In genomic region chr3:122676851-122677250, GRCm38 (mm10) we compare ENCODE assay signal across 29 mouse cellular contexts. TPM values are rescaled to one million over a fixed set of nuclear protein-coding genes. Genes with fewer than 3 reads are reported as not detected.
DNase-seq lines count a peak whose midpoint lies in the region; ATAC-seq and TF ChIP-seq lines count a peak whose summit lies in the region.
"Had no signal": no experiment of that assay in that cellular context is flagged by ENCODE, and none has a peak within 500 bp of the region (broad histone marks: within the 10 kb centered on the region; RNA-seq: fewer than 3 reads in every experiment).

No protein-coding gene starts in this region.

- TF ChIP-seq CTCF in lung, embryonic 14.5 days (IDR thresholded peaks at IDR 0.05; ENCODE audit: low read depth), result no peak

- WGBS in lung, embryonic 14.5 days, result 31% methylated on average over 4 of the region's 4 CpGs
- WGBS in lung, embryonic 16.5 days, result 37% methylated on average over 4 of the region's 4 CpGs
- WGBS in heart, embryonic 12.5 days, result 64% methylated on average over 4 of the region's 4 CpGs

- peak; percentile 57 for ATAC-seq in lung, embryonic 14.5 days (ENCODE audit: insufficient read depth)
- ATAC-seq in lung, embryonic 16.5 days (ENCODE audit: low read depth), result peak; percentile 67
- no peak for ATAC-seq in heart, embryonic 12.5 days (ENCODE audit: insufficient number of reproducible peaks, low FRiP score)
- ATAC-seq: activated CD4-positive, CD25-positive, alpha-beta regulatory T cell, adult 4 months; CD4-positive, CD25-positive, alpha-beta regulatory T cell, adult 4 months; forebrain, embryonic 14.5 days; Patski had no signal

- peak overlapping the region; percentile 42 for H3K27ac ChIP-seq in lung, embryonic 14.5 days (ENCODE audit: low read depth)
- peak overlapping the region; percentile 4; the same call in 1 of the 2 replicates for H3K27ac ChIP-seq in lung, embryonic 16.5 days (ENCODE audit: low read length)
- no peak overlapping the region for H3K27ac ChIP-seq in heart, embryonic 12.5 days (ENCODE audit: poor library complexity, severe bottlenecking)
- H3K27ac ChIP-seq: embryonic facial prominence, embryonic 13.5 days; embryonic facial prominence, embryonic 15.5 days; forebrain, embryonic 10.5 days; forebrain, embryonic 12.5 days had no signal

- no peaks in the 10 kb centered on the region for H3K4me1 ChIP-seq in lung, embryonic 14.5 days (ENCODE audit: insufficient read depth)
- peaks cover 2% of the 10 kb centered on the region; the same call in 1 of the 2 replicates for H3K4me1 ChIP-seq in lung, embryonic 16.5 days (replicated peaks; ENCODE audit: control insufficient read depth, insufficient read depth, low read length)
- H3K4me1 ChIP-seq in heart, embryonic 12.5 days (replicated peaks), result no peaks in the 10 kb centered on the region
- H3K4me1 ChIP-seq: embryonic facial prominence, embryonic 13.5 days; embryonic facial prominence, embryonic 15.5 days; forebrain, embryonic 10.5 days; forebrain, embryonic 12.5 days had no signal

- peaks cover 11% of the 10 kb centered on the region; the same call in 1 of the 2 replicates for H3K9me3 ChIP-seq in lung, embryonic 14.5 days (ENCODE audit: low read depth, low read length)
- peaks cover 5% of the 10 kb centered on the region; the same call in 1 of the 2 replicates for H3K9me3 ChIP-seq in lung, embryonic 16.5 days (ENCODE audit: control insufficient read depth, low read length)
- H3K9me3 ChIP-seq in heart, embryonic 12.5 days (replicated peaks), result peaks cover 4% of the 10 kb centered on the region
- H3K9me3 ChIP-seq: embryonic facial prominence, embryonic 13.5 days; forebrain, embryonic 12.5 days; G1E had no signal

- no peaks in the 10 kb centered on the region for H3K36me3 ChIP-seq in lung, embryonic 14.5 days (ENCODE audit: insufficient read depth)
- H3K36me3 ChIP-seq in lung, embryonic 16.5 days (ENCODE audit: control insufficient read depth, insufficient read depth, low read length), result no peaks in the 10 kb centered on the region
- H3K36me3 ChIP-seq in heart, embryonic 12.5 days, result no peaks in the 10 kb centered on the region
- H3K36me3 ChIP-seq: embryonic facial prominence, embryonic 13.5 days; embryonic facial prominence, embryonic 15.5 days; forebrain, embryonic 10.5 days; forebrain, embryonic 12.5 days; G1E had no signal

- H3K4me2 ChIP-seq in lung, embryonic 14.5 days, result no peak overlapping the region
- H3K4me2 ChIP-seq in lung, embryonic 16.5 days (ENCODE audit: low read depth, low read length), result no peak overlapping the region
- no peak overlapping the region for H3K4me2 ChIP-seq in heart, embryonic 12.5 days
- H3K4me2 ChIP-seq: embryonic facial prominence, embryonic 13.5 days; embryonic facial prominence, embryonic 15.5 days; forebrain, embryonic 12.5 days had no signal

- H3K4me3 ChIP-seq in lung, embryonic 14.5 days (ENCODE audit: low read depth, low read length), result no peak overlapping the region
- H3K4me3 ChIP-seq in lung, embryonic 16.5 days (ENCODE audit: low read length), result no peak overlapping the region
- H3K4me3 ChIP-seq in heart, embryonic 12.5 days, result no peak overlapping the region
- H3K4me3 ChIP-seq: embryonic facial prominence, embryonic 13.5 days; embryonic facial prominence, embryonic 15.5 days; erythroblast, embryonic 14.5 days; forebrain, embryonic 10.5 days; forebrain, embryonic 12.5 days had no signal

- peak; percentile 74 for DNase-seq in lung, embryonic 14.5 days
- DNase-seq in lung, postnatal 14 days, result no peak
- DNase-seq in lung, postnatal 4 days, result no peak
- peak; percentile 27 for DNase-seq in lung, postnatal 10 days
- no peak for DNase-seq in lung, adult 18-20 months
- DNase-seq: adrenal gland, adult 8-10 months; adrenal gland, postnatal 14 days; adrenal gland, postnatal 36 days; B cell, adult 2 months; cerebellum, adult 11 months; cerebellum, adult 18-20 months; cerebellum, adult 8-10 months; cerebellum, adult 9-11 months; cerebellum, postnatal 14 days; cerebellum, postnatal 36 days; embryo, embryonic 11 days had no signal

- no peak overlapping the region for H3K9ac ChIP-seq in lung, embryonic 14.5 days
- no peak overlapping the region for H3K9ac ChIP-seq in lung, embryonic 16.5 days (ENCODE audit: low read length)
- no peak overlapping the region for H3K9ac ChIP-seq in heart, embryonic 12.5 days
- H3K9ac ChIP-seq: embryonic facial prominence, embryonic 13.5 days; embryonic facial prominence, embryonic 15.5 days; forebrain, embryonic 12.5 days had no signal

- no peaks in the 10 kb centered on the region for H3K27me3 ChIP-seq in lung, embryonic 14.5 days (ENCODE audit: insufficient read depth, low read length)
- H3K27me3 ChIP-seq in lung, embryonic 16.5 days (ENCODE audit: control insufficient read depth, insufficient read depth, low read depth, low read length), result no peaks in the 10 kb centered on the region
- H3K27me3 ChIP-seq in heart, embryonic 12.5 days (replicated peaks), result no peaks in the 10 kb centered on the region
- H3K27me3 ChIP-seq: CH12.LX; embryonic facial prominence, embryonic 13.5 days; embryonic facial prominence, embryonic 15.5 days; forebrain, embryonic 12.5 days had no signal

RNA-seq across cellular contexts. Expression of gene Pde5a, which starts 51.9 kb away (rescaled TPM):
- 55.0 and 57.4 TPM in 2 replicates for polyA plus RNA-seq in lung, embryonic 14.5 days (2014; fragmentation: Nextera tagmentation; extraction: Ambion mirVana)
- 23.7 and 24.7 TPM in 2 replicates for polyA plus RNA-seq in lung, embryonic 16.5 days (2015; fragmentation: Nextera tagmentation; extraction: Ambion mirVana)
- 2.4 and 2.5 TPM in 2 replicates for polyA plus RNA-seq in heart, embryonic 12.5 days (2016; fragmentation: Nextera tagmentation; extraction: Ambion mirVana)
- polyA plus RNA-seq: erythroblast, embryonic 14.5 days; G1E had no signal

RNA-seq across cellular contexts. Expression of gene Fnbp1l, which starts 57.3 kb away (rescaled TPM):
- 51.9 and 56.3 TPM in 2 replicates for polyA plus RNA-seq in lung, embryonic 14.5 days (2014; fragmentation: Nextera tagmentation; extraction: Ambion mirVana)
- 41.2 and 46.4 TPM in 2 replicates for polyA plus RNA-seq in lung, embryonic 16.5 days (2015; fragmentation: Nextera tagmentation; extraction: Ambion mirVana)
- polyA plus RNA-seq in heart, embryonic 12.5 days (2016; fragmentation: Nextera tagmentation; extraction: Ambion mirVana), result 33.8 and 34.3 TPM in 2 replicates
- polyA plus RNA-seq: erythroblast, embryonic 14.5 days; G1E had no signal

Comparison
In these comparisons a context has a peak if more than half of its experiments do, and no peak if none do; other contexts are left out.
1. DNase-seq: peak in lung, embryonic 14.5 days (single experiment) and lung, postnatal 10 days (single experiment); none in lung, postnatal 14 days (single experiment), lung, postnatal 4 days (0 of 2) and lung, adult 18-20 months (0 of 2).